Mouse (Mus musculus) fibroblast of lung, adult 2 months (primary cell): ENCODE measurements around the gene Gm3512.
"Not testable (repeated sequence)": the region's sequence is repeated elsewhere in the genome, so short reads cannot be mapped to it uniquely, and the experiment has no call there.

Source experiments
- DNase-seq: peaks from one replicate; pipeline ENCODE4 v3.0.0-alpha.2; 2011; ENCODE audit warnings: low read depth

The Gm3512 gene

GRCm38 (mm10) chr14:7174483-7174971 is at the start of gene Gm3512:
Gene Gm3512 (minus strand): TSS chr14:7174533.
- not testable (repeated sequence) for DNase-seq

GRCm38 (mm10) chr14:7200070-7200469 is 25.7 kb upstream of the Gm3512 start:
- not testable (repeated sequence) for DNase-seq

DNA sequence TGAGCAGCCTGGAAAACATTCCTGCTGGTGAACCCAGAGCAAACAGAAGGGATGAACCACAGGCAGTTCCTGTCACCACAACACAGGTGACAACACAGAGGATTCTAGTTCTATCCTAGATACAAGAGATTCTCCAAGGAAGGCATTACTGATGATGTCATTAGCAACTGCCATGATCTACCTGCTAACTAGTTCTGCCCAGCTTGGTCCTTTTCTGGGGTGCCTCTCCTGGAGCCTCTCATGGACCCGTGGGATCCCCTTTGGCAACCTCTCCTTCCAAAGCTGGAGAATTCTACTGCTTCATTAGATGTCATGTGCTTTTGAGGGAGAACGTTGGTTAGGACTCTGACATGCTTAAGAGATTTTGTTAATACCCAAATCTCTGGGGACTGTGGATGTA is 20.1 kb upstream of the Gm3512 start, which contains the start of gene Gm16434:
Gm16434 (minus strand) TSS at position 101 of the 400 bp plus-strand sequence.
- not testable (repeated sequence) for DNase-seq

GRCm38 (mm10) chr14:7125312-7125711 is 49.0 kb downstream of the Gm3512 start, which contains the start of gene Gm6676:
Gene Gm6676 (minus strand): TSS chr14:7125412.
- DNase-seq = not testable (repeated sequence)

GRCm38 (mm10) chr14:7105124-7105802 is 69.1 kb downstream of the Gm3512 start:
- DNase-seq = not testable (repeated sequence)
